Mouse (Mus musculus) left cerebral cortex, adult 6 months (tissue): Measurements from ENCODE around the gene Mtnr1a. TPM values are rescaled to one million over a fixed set of nuclear protein-coding genes. Genes with fewer than 3 reads are reported as not detected.

Experiments used
- long read RNA-seq, 2 experiments: library from polyadenylated mRNA; unstranded; transcript quantifications; one replicate each; pipeline ENCODE4 v2.0.0; 2019 to 2020
- polyA plus RNA-seq: library from polyadenylated mRNA; unstranded; fragments of <200 nt; fragmentation: Nextera tagmentation; gene quantifications from 2 replicates; pipeline ENCODE4 v1.2.3, GENCODE M21; 2021

The Mtnr1a gene
- not detected in 2 replicates for polyA plus RNA-seq
- long read RNA-seq, experiment 1: 0 reads
- long read RNA-seq, experiment 2: 0 reads

GRCm38 (mm10) chr8:45068759-45069386 is at the start of gene Mtnr1a:
Mtnr1a (plus strand) TSS chr8:45069137.

Other genes starting within 250 kb of the Mtnr1a start
- 4.6 and 4.8 TPM in 2 replicates for gene Fat1, start 133.7 kb upstream of the Mtnr1a start, polyA plus RNA-seq
- gene F11, start 192.9 kb downstream of the Mtnr1a start, polyA plus RNA-seq: not detected in 2 replicates
- gene Klkb1, start 225.7 kb downstream of the Mtnr1a start, polyA plus RNA-seq: not detected in 2 replicates
- not detected in 2 replicates for gene Gm45753, start 239.3 kb downstream of the Mtnr1a start, polyA plus RNA-seq